Mouse (Mus musculus) liver, embryonic 12.5 days (tissue): ENCODE results near the gene Tex29. TPM values are rescaled to one million over a fixed set of nuclear protein-coding genes. Genes with fewer than 3 reads are reported as not detected.

Source experiments
- ATAC-seq: fragments of 200-750 bp; cut with Nextera tagmentation; 2 replicates; pipeline ENCODE4 v1.8.0; 2017; ENCODE audit warnings: moderate number of reproducible peaks, mild to moderate bottlenecking, moderate library complexity
- H3K27ac ChIP-seq: fragments of 300-500 bp; sonication (generic); 2 replicates; pipeline ENCODE4 v1.5.1; 2016; ENCODE audit warnings: mild to moderate bottlenecking
- H3K27me3 ChIP-seq: fragments of 300-500 bp; sonication (generic); replicated peaks from 2 replicates; pipeline ENCODE4 v1.6.1; 2016; ENCODE audit warnings: mild to moderate bottlenecking, moderate library complexity
- H3K36me3 ChIP-seq: fragments of 300-500 bp; sonication (generic); 2 replicates; pipeline ENCODE4 v1.6.1; 2016; ENCODE audit warnings: mild to moderate bottlenecking, moderate library complexity
- H3K4me1 ChIP-seq: fragments of 300-500 bp; sonication (generic); 2 replicates; pipeline ENCODE4 v1.6.1; 2016
- H3K4me2 ChIP-seq: fragments of 300-500 bp; sonication (generic); 2 replicates; pipeline ENCODE4 v1.6.1; 2016; ENCODE audit warnings: mild to moderate bottlenecking, moderate library complexity
- H3K4me3 ChIP-seq: fragments of 300-500 bp; sonication (generic); 2 replicates; pipeline ENCODE4 v1.5.1; 2016; ENCODE audit warnings: mild to moderate bottlenecking, moderate library complexity
- H3K9ac ChIP-seq: fragments of 300-500 bp; sonication (generic); 2 replicates; pipeline ENCODE4 v1.6.1; 2016; ENCODE audit warnings: mild to moderate bottlenecking, moderate library complexity
- H3K9me3 ChIP-seq: fragments of 300-500 bp; sonication (generic); replicated peaks from 2 replicates; pipeline ENCODE4 v1.6.1; 2016; ENCODE audit warnings: mild to moderate bottlenecking, moderate library complexity
- WGBS: fragments of 180-500 bp; shearing (Covaris S2); methylation state at CpG from one replicate; pipeline ENCODE4 v1.1.7; 2016; ENCODE audit not compliant: insufficient replicate concordance; 5-methylcytosine and 5-hydroxymethylcytosine counted together
- polyA plus RNA-seq: library from polyadenylated mRNA; unstranded; fragments of >200 nt; fragmentation: Nextera tagmentation; extraction: Ambion mirVana; gene quantifications from 2 replicates; pipeline ENCODE4 v1.2.1, GENCODE M21; 2016

Tex29 gene
- polyA plus RNA-seq, 1 experiment from 2014 or later = not detected

DNA sequence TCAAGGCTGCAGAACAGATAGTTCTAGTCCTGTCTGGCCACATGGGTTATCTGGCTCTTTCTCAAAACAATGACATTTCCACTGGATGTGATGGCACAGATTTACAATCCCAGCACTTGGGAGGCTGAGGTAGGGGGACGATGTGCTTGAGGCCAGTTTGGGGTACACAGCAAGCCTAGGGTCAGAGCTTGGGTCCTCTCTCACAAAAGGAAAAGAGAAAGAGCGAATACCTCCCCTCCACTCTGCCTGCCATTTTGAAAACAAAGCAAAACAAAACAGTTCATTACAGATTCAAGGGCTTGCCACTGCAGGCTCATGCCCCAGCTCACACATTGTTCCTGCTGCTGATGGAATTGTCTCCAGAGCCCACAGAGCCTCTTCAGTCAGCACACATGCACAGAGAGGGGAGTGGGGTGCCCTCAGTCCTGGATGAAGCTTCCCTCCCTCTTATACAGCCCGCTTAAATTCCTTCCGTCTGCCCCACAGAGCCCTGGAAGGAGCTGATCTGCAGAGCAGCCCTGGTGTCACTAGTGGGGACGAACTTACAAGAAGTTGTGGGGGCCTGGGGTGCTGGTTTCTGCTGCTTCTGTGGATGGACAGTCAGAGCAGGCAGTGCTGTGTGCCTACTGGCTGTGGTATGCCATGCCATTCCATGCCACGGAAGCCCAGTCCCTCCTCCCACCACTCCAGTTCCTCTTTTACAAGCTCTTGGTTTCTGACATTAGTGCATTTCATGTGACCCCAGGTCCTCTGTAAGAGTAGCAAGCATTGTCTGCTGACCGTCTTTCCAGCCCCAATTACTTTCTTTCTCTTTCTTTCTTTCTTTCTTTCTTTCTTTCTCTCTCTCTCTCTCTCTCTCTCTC is 49.1 kb downstream of the Tex29 start:
- H3K36me3 ChIP-seq = no peaks in the 10 kb centered on the region
- H3K9ac ChIP-seq = no peak overlapping the region
- ATAC-seq = no peak
- H3K27me3 ChIP-seq = no peaks in the 10 kb centered on the region
- H3K4me3 ChIP-seq = no peak overlapping the region
- WGBS = 48% methylated on average over 7 of the region's 7 CpGs
- H3K4me2 ChIP-seq = no peak overlapping the region
- no peak overlapping the region for H3K27ac ChIP-seq
- no peaks in the 10 kb centered on the region for H3K4me1 ChIP-seq
- H3K9me3 ChIP-seq = no peaks in the 10 kb centered on the region

DNA sequence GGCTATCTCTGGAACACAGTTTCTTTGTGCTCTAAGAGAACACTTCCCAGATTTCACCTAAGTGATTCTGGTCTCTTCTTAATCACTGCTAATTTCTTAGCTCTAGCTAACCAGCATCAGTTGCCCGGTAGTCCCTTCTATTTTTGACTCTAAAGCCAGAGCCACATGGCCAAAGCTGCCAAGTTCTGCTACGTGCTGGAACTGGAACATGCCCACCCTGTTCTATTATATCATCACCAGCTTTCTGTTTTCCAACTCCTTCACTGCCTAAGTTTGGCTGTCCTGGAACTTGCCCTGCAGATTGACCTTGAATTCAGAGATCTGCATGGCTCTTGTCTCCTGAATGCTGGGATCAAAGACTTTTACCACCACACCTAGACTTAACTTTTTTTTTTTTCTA is 52.5 kb downstream of the Tex29 start:
- Histone ChIP-seq H3K27ac (no peak overlapping the region), H3K4me1 (no peaks in the 10 kb centered on the region), H3K4me3 (no peak overlapping the region), H3K9me3 (no peaks in the 10 kb centered on the region), H3K27me3 (no peaks in the 10 kb centered on the region), H3K4me2 (no peak overlapping the region), H3K36me3 (no peaks in the 10 kb centered on the region), H3K9ac (no peak overlapping the region)
- ATAC-seq = no peak
- 61% methylated on average over 2 of the region's 2 CpGs for WGBS

DNA sequence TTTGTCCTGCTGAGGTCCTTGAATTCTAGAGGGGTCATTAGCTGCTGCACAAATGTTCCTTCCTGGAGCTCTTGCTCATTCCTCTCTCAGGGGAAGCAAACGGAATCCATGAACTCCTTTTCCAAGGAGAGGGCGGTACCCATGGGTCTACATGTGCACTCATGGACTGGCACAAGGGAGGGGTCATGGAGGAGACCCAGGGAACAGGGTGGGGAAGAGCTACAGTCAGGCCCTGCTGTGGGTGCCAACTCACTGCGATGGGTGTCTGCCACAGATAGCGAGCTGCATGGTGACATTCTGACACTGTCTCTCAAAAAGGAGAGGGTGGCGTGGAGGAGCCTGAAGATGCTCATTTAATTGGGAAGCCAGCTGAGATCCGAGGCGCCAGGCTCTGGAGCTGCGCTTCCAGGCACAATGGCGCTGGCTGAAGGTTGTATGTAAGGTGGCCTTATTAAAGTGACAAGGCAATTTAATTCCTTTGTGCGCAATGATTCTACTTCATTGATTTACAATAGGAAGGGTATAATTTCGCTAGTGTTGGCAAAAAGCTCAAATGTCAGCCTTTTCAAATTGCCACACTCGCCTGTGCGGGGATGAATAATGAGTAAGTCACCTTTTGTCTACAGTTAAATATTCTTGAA is 55.9 kb downstream of the Tex29 start:
- Histone ChIP-seq H3K4me2 (no peak overlapping the region), H3K9ac (no peak overlapping the region), H3K4me1 (no peaks in the 10 kb centered on the region)

DNA sequence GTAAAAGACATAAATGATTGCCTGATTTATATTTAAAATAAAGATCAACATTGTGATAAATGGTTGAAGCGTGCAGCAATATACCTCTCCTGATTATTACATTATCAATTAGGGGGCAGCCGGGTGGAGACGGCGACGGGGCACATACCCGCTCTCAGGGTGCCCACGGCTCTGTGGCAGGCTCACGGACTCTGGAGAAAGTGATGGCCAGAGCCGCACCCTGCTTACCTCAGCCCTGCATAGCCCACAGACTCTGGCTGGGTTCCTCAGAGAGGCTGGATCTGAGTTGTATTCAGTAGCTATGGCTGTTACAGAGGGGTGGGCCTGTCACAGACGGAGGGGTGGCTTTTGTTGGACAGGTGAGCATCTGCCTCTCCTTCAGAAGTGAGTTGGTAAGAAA is 56.4 kb downstream of the Tex29 start:
- no peaks in the 10 kb centered on the region for H3K36me3 ChIP-seq
- H3K27me3 ChIP-seq = peaks cover 4% of the 10 kb centered on the region; the same call in 1 of the 2 replicates
- no peak overlapping the region for H3K27ac ChIP-seq
- no peaks in the 10 kb centered on the region for H3K4me1 ChIP-seq
- no peak overlapping the region for H3K4me2 ChIP-seq
- ATAC-seq = no peak
- no peak overlapping the region for H3K9ac ChIP-seq
- no peak overlapping the region for H3K4me3 ChIP-seq
- H3K9me3 ChIP-seq = no peaks in the 10 kb centered on the region
- 73% methylated on average over 10 of the region's 10 CpGs for WGBS

More for the DNA sequence above, 55.9 kb downstream of the Tex29 start:
- WGBS = 71% methylated on average over 13 of the region's 13 CpGs
- Histone ChIP-seq H3K27me3 (peaks cover 4% of the 10 kb centered on the region; the same call in 1 of the 2 replicates), H3K36me3 (no peaks in the 10 kb centered on the region), H3K27ac (no peak overlapping the region), H3K4me3 (no peak overlapping the region), H3K9me3 (no peaks in the 10 kb centered on the region)
- no peak for ATAC-seq

DNA sequence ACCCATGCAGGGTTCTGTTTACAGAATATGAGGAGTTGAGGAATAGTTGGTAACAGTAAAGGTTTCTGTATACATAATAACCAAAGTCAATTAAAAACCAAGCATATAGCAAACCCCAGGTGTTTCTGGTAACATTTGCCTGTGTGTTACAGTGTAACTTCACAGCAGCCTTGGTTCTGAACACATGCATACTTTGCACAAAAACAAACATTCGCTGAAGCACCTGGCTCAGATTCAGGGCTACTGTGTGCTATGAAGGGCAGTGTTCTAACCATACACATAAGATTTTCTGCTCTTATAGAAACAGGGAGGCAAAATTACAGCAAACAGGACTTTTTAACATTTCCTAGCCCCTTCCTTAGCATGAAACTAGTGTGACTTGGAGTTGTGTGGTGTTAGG is 58.5 kb downstream of the Tex29 start:
- Histone ChIP-seq H3K27ac (no peak overlapping the region), H3K4me3 (no peak overlapping the region), H3K27me3 (peaks cover 7% of the 10 kb centered on the region; the same call in 1 of the 2 replicates), H3K9ac (no peak overlapping the region), H3K9me3 (no peaks in the 10 kb centered on the region), H3K4me2 (no peak overlapping the region), H3K4me1 (no peaks in the 10 kb centered on the region), H3K36me3 (no peaks in the 10 kb centered on the region)
- no peak for ATAC-seq
- 71% methylated on average over 1 of the region's 1 CpGs for WGBS

Other genes starting within 250 kb of the Tex29 start
- 47.5 and 48.1 TPM in 2 replicates for gene Ankrd10, start 204.7 kb upstream of the Tex29 start, polyA plus RNA-seq
- not detected in 2 replicates for gene 1700016D06Rik, start 139.4 kb upstream of the Tex29 start, polyA plus RNA-seq
- 19.1 and 19.5 TPM in 2 replicates for gene Arhgef7, start 112.8 kb upstream of the Tex29 start, polyA plus RNA-seq